Comparison of ENCODE assay signal across 8 mouse cellular contexts in the genomic region with DNA sequence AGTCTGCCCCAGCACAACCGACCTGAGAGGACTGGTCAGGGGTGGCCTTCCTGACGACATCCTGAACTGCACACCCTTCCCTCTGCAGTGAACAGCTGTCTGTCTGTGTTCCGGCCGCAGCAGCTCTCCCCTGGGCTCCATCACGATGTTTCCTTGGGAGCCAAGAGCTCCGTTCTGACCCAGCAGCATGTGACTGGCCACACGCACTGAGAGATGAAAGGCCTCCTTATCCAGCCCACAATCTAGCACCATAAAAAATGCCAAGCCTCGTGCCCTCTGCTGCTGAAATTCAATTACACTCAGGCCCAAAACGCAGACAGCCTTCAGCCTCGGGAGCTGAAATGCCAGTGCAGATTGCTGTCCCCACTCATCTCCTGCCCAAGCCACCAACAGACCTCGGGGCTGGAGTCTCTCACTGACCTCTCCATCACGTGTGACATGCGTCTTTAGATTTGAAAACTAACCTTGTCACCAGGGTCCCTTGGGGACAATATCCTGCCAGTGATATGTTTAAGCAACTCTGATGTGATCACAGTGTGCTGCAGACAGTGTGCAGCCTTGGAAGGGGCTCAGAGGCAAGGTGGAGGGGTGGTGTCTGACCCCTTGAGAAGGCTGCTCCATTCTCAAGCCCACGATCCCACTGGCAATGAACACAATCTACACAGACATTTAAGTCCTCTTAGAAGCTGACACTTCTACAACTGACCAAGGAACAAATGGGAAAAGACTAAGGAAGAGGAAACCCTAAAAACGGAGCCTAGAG. TPM values are rescaled to one million over a fixed set of nuclear protein-coding genes. Genes with fewer than 3 reads are reported as not detected.
DNase-seq lines count a peak whose midpoint lies in the region; ATAC-seq and TF ChIP-seq lines count a peak whose summit lies in the region.

No protein-coding gene starts in this region.

- no peak for TF ChIP-seq CTCF in heart, postnatal 0 days (IDR thresholded peaks at IDR 0.05; ENCODE audit: low read depth)

- peaks cover 9% of the 10 kb centered on the region; the same call in 1 of the 2 replicates for H3K36me3 ChIP-seq in ES-E14 (ENCODE audit: control insufficient read depth, insufficient read depth, low read length, poor library complexity, severe bottlenecking)
- peaks cover 10% of the 10 kb centered on the region for H3K36me3 ChIP-seq in heart, postnatal 0 days (replicated peaks; ENCODE audit: control insufficient read depth, insufficient read depth, low read length)
- 0 out of 2 replicates have a peak, but pooled peaks cover 3% of the 10 kb centered on the region for H3K36me3 ChIP-seq in neural tube, embryonic 14.5 days (ENCODE audit: control insufficient read depth, insufficient read depth, low read length)

- peaks cover 18 to 58% of the 10 kb centered on the region in 2 experiments for H3K4me1 ChIP-seq in ES-E14 (ENCODE audit: control insufficient read depth in 2 of 2, insufficient read depth in 2 of 2, low read length in 2 of 2, poor library complexity in 1 of 2)
- H3K4me1 ChIP-seq in heart, postnatal 0 days (ENCODE audit: control insufficient read depth, insufficient read depth), result peaks cover 33% of the 10 kb centered on the region
- H3K4me1 ChIP-seq in neural tube, embryonic 14.5 days (ENCODE audit: control insufficient read depth, insufficient read depth, low read length), result peaks cover 13% of the 10 kb centered on the region

- no peaks in the 10 kb centered on the region for H3K9me3 ChIP-seq in ES-E14 (ENCODE audit: control insufficient read depth, insufficient read depth, low read depth, low read length)
- H3K9me3 ChIP-seq in heart, postnatal 0 days (replicated peaks; ENCODE audit: control insufficient read depth, low read length), result no peaks in the 10 kb centered on the region
- no peaks in the 10 kb centered on the region for H3K9me3 ChIP-seq in neural tube, embryonic 14.5 days (ENCODE audit: control insufficient read depth, low read length)

- no peak overlapping the region for H3K27ac ChIP-seq in ES-E14 (ENCODE audit: insufficient read depth, low read depth, low read length, poor library complexity, severe bottlenecking)
- peak overlapping the region; percentile 72; the same call in 1 of the 2 replicates for H3K27ac ChIP-seq in heart, postnatal 0 days (ENCODE audit: low read depth)
- H3K27ac ChIP-seq in neural tube, embryonic 14.5 days (ENCODE audit: low read depth, low read length), result peak overlapping the region; percentile 18

- 0 out of 2 replicates have a peak, but pooled peaks have one; percentile 25 for ATAC-seq in heart, postnatal 0 days (ENCODE audit: insufficient read depth, low read depth)
- peak; percentile 31; the same call in 1 of the 2 replicates for ATAC-seq in neural tube, embryonic 14.5 days (ENCODE audit: low read depth)

- no peak for TF ChIP-seq EP300 in heart, postnatal 0 days (IDR thresholded peaks at IDR 0.05; ENCODE audit: low read depth)

- in situ Hi-C loops in ES-E14 (cut with MboI; ENCODE audit: low sequenced_read_pairs in 2 of 2, unreplicated experiment in 2 of 2), result no loop called here

- H3K4me3 ChIP-seq in ES-E14 (ENCODE audit: insufficient read depth in 1 of 2, low read depth in 1 of 2, low read length in 2 of 2, poor library complexity in 1 of 2, severe bottlenecking in 1 of 2), result no peak overlapping the region
- no peak overlapping the region for H3K4me3 ChIP-seq in heart, postnatal 0 days (ENCODE audit: low read depth, low read length)
- H3K4me3 ChIP-seq in neural tube, embryonic 14.5 days (ENCODE audit: low read depth, low read length), result no peak overlapping the region

- WGBS in heart, postnatal 0 days, result 39% methylated on average over 15 of the region's 15 CpGs
- 28% methylated on average over 15 of the region's 15 CpGs for WGBS in neural tube, embryonic 14.5 days

- H3K27me3 ChIP-seq in heart, postnatal 0 days (ENCODE audit: control insufficient read depth, insufficient read depth, low read length), result no peaks in the 10 kb centered on the region
- no peaks in the 10 kb centered on the region for H3K27me3 ChIP-seq in neural tube, embryonic 14.5 days (ENCODE audit: control insufficient read depth, insufficient read depth, low read length)

- H3K4me2 ChIP-seq in heart, postnatal 0 days (ENCODE audit: low read depth, low read length), result no peak overlapping the region
- H3K4me2 ChIP-seq in neural tube, embryonic 14.5 days (ENCODE audit: low read depth, low read length), result no peak overlapping the region

- peak; percentile 27 for DNase-seq in gastrocnemius, postnatal 25 days
- no peak for DNase-seq in gastrocnemius, adult 8-10 months (ENCODE audit: low spot score in 2 of 2)
- DNase-seq in ES-E14 (ENCODE audit: low read depth, low spot score), result no peak
- DNase-seq in heart, postnatal 0 days (ENCODE audit: low spot score), result no peak
- DNase-seq in layer of hippocampus, postnatal 36 days, result peak; percentile 44 to 45
- no peak for DNase-seq in spleen, adult 18-20 months
- no peak for DNase-seq in cerebellum, postnatal 4 days (ENCODE audit: low spot score in 2 of 2)

- H3K9ac ChIP-seq in ES-E14 (ENCODE audit: insufficient read depth, low read depth, low read length, poor library complexity, severe bottlenecking), result peak overlapping the region; percentile 25; the same call in 1 of the 2 replicates
- H3K9ac ChIP-seq in heart, postnatal 0 days (replicated peaks; ENCODE audit: low read depth, low read length), result no peak overlapping the region
- no peak overlapping the region for H3K9ac ChIP-seq in neural tube, embryonic 14.5 days (replicated peaks; ENCODE audit: low read depth, low read length)

TF ChIP-seq in ES-E14, 5 proteins besides CTCF, POLR2A, EP300 and RAD21:
- TF ChIP-seq ZC3H11A (IDR thresholded peaks at IDR 0.05; ENCODE audit: borderline replicate concordance, low read depth, low read length) (no peak), CHD2 (IDR thresholded peaks at IDR 0.05; ENCODE audit: low read depth, low read length) (no peak), MAFK (IDR thresholded peaks at IDR 0.05; ENCODE audit: insufficient read depth, low read depth, low read length) (no peak), HCFC1 (IDR thresholded peaks at IDR 0.05; ENCODE audit: borderline replicate concordance, insufficient read depth, low read length) (no peak), ZNF384 (IDR thresholded peaks at IDR 0.05; ENCODE audit: low read depth, low read length) (no peak)
TF ChIP-seq in ES-E14: peak in this region for 0.

RNA-seq across cellular contexts. Expression of a gene that starts 41.0 kb away (rescaled TPM):
- 10 to 100 TPM; 51.9 to 56.2 TPM for total RNA-seq in gastrocnemius, postnatal 25 days (2021)
- total RNA-seq in gastrocnemius, adult 8-10 months (2022), result 10 to 100 TPM; 62.9 to 78.3 (median 68.0) TPM
- 33.6 and 34.4 TPM in 2 replicates for total RNA-seq in ES-E14 (2012; rRNA removed)
- 23.7 and 37.4 TPM in 2 replicates for total RNA-seq in heart, postnatal 0 days (2014; rRNA removed; ENCODE audit: low replicate concordance)
- 14.0 and 14.5 TPM in 2 replicates for polyA plus RNA-seq in heart, postnatal 0 days (2015; fragmentation: Nextera tagmentation; extraction: Ambion mirVana)
- total RNA-seq in layer of hippocampus, postnatal 36 days (2021), result 100 to 1,000 TPM; 135 to 146 TPM
- polyA plus RNA-seq in neural tube, embryonic 14.5 days (2014; fragmentation: Nextera tagmentation; extraction: Ambion mirVana), result 37.7 and 39.5 TPM in 2 replicates

Comparison
In these comparisons a context has a peak if more than half of its experiments do, and no peak if none do; other contexts are left out.
1. DNase-seq: peak in gastrocnemius, postnatal 25 days (single experiment) and layer of hippocampus, postnatal 36 days (2 of 2); none in gastrocnemius, adult 8-10 months (0 of 2), ES-E14 (single experiment), heart, postnatal 0 days (single experiment), spleen, adult 18-20 months (0 of 2) and cerebellum, postnatal 4 days (0 of 2).